Mouse (Mus musculus): Measurements from ENCODE around the gene Gna12. TPM values are rescaled to one million over a fixed set of nuclear protein-coding genes. Genes with fewer than 3 reads are reported as not detected.
A peak's percentile ranks its signal among the peaks of the same experiment; 100 is the strongest.

Gna12 gene
- polyA plus RNA-seq, 1 experiment from 2014 or later = 8.4 TPM

- ATAC-seq (ENCODE audit: low read depth) = no peak
- Histone ChIP-seq H3K4me3 (ENCODE audit: low read length) (no peak overlapping the region), H3K4me1 (replicated peaks; ENCODE audit: control insufficient read depth, insufficient read depth, low read length) (peaks cover 64% of the 10 kb centered on the region), H3K36me3 (ENCODE audit: control insufficient read depth, insufficient read depth, low read length) (no peaks in the 10 kb centered on the region), H3K27ac (ENCODE audit: low read length) (peak overlapping the region; percentile 7; the same call in 1 of the 2 replicates), H3K4me2 (ENCODE audit: low read depth, low read length) (no peak overlapping the region), H3K27me3 (ENCODE audit: control insufficient read depth, insufficient read depth, low read depth, low read length) (no peaks in the 10 kb centered on the region), H3K9ac (ENCODE audit: low read length) (no peak overlapping the region), H3K9me3 (ENCODE audit: control insufficient read depth, low read length) (no peaks in the 10 kb centered on the region)
- WGBS = 21% methylated on average over 3 of the region's 3 CpGs
Observed at GRCm38 (mm10) chr5:140794753-140795152, 35.5 kb downstream of the Gna12 start.

- H3K4me1 ChIP-seq (replicated peaks; ENCODE audit: control insufficient read depth, insufficient read depth, low read length) = peaks cover 67% of the 10 kb centered on the region
- peak overlapping the region; percentile 24; the same call in 1 of the 2 replicates for H3K4me2 ChIP-seq (ENCODE audit: low read depth, low read length)
- peak overlapping the region; percentile 95 for H3K27ac ChIP-seq (ENCODE audit: low read length)
- ATAC-seq (ENCODE audit: low read depth) = 0 out of 2 replicates have a peak, but pooled peaks have one; percentile 16
- WGBS = 17% methylated on average over 5 of the region's 5 CpGs
- no peak overlapping the region for H3K9ac ChIP-seq (ENCODE audit: low read length)
- H3K36me3 ChIP-seq (ENCODE audit: control insufficient read depth, insufficient read depth, low read length) = no peaks in the 10 kb centered on the region
- no peaks in the 10 kb centered on the region for H3K9me3 ChIP-seq (ENCODE audit: control insufficient read depth, low read length)
- no peak overlapping the region for H3K4me3 ChIP-seq (ENCODE audit: low read length)
- H3K27me3 ChIP-seq (ENCODE audit: control insufficient read depth, insufficient read depth, low read depth, low read length) = no peaks in the 10 kb centered on the region
Observed at GRCm38 (mm10) chr5:140792233-140792632, 38.0 kb downstream of the Gna12 start.

GRCm38 (mm10) chr5:140790937-140791877 is 39.0 kb downstream of the Gna12 start:
- Histone ChIP-seq H3K4me3 (ENCODE audit: low read length) (no peak overlapping the region), H3K4me2 (ENCODE audit: low read depth, low read length) (peak overlapping the region; percentile 24), H3K4me1 (replicated peaks; ENCODE audit: control insufficient read depth, insufficient read depth, low read length) (peaks cover 74% of the 10 kb centered on the region), H3K27me3 (ENCODE audit: control insufficient read depth, insufficient read depth, low read depth, low read length) (no peaks in the 10 kb centered on the region), H3K9me3 (ENCODE audit: control insufficient read depth, low read length) (no peaks in the 10 kb centered on the region), H3K36me3 (ENCODE audit: control insufficient read depth, insufficient read depth, low read length) (no peaks in the 10 kb centered on the region), H3K27ac (ENCODE audit: low read length) (peak overlapping the region; percentile 95), H3K9ac (ENCODE audit: low read length) (peak overlapping the region; percentile 27)
- WGBS = 10% methylated on average over 9 of the region's 9 CpGs
- peak; percentile 83 for ATAC-seq (ENCODE audit: low read depth)

- Histone ChIP-seq H3K27ac (ENCODE audit: low read length) (peak overlapping the region; percentile 95), H3K9me3 (ENCODE audit: control insufficient read depth, low read length) (no peaks in the 10 kb centered on the region), H3K27me3 (ENCODE audit: control insufficient read depth, insufficient read depth, low read depth, low read length) (no peaks in the 10 kb centered on the region), H3K9ac (ENCODE audit: low read length) (no peak overlapping the region), H3K36me3 (ENCODE audit: control insufficient read depth, insufficient read depth, low read length) (no peaks in the 10 kb centered on the region), H3K4me2 (ENCODE audit: low read depth, low read length) (0 out of 2 replicates have a peak overlapping the region, but pooled peaks have one; percentile 24), H3K4me3 (ENCODE audit: low read length) (no peak overlapping the region), H3K4me1 (replicated peaks; ENCODE audit: control insufficient read depth, insufficient read depth, low read length) (peaks cover 81% of the 10 kb centered on the region)
- ATAC-seq (ENCODE audit: low read depth) = no peak
- WGBS = 36% methylated on average over 2 of the region's 2 CpGs
Observed at GRCm38 (mm10) chr5:140790392-140790791, 39.8 kb downstream of the Gna12 start.

- no peak overlapping the region for H3K4me3 ChIP-seq (ENCODE audit: low read length)
- H3K27ac ChIP-seq (ENCODE audit: low read length) = peak overlapping the region; percentile 95; the same call in 1 of the 2 replicates
- peaks cover 5% of the 10 kb centered on the region; the same call in 1 of the 2 replicates for H3K36me3 ChIP-seq (ENCODE audit: control insufficient read depth, insufficient read depth, low read length)
- H3K9me3 ChIP-seq (ENCODE audit: control insufficient read depth, low read length) = no peaks in the 10 kb centered on the region
- no peak overlapping the region for H3K4me2 ChIP-seq (ENCODE audit: low read depth, low read length)
- no peak for ATAC-seq (ENCODE audit: low read depth)
- no peak overlapping the region for H3K9ac ChIP-seq (ENCODE audit: low read length)
- H3K4me1 ChIP-seq (replicated peaks; ENCODE audit: control insufficient read depth, insufficient read depth, low read length) = peaks cover 75% of the 10 kb centered on the region
- no peaks in the 10 kb centered on the region for H3K27me3 ChIP-seq (ENCODE audit: control insufficient read depth, insufficient read depth, low read depth, low read length)
Observed at GRCm38 (mm10) chr5:140789561-140789960, 40.7 kb downstream of the Gna12 start.

GRCm38 (mm10) chr5:140785240-140785872 is 44.9 kb downstream of the Gna12 start:
- peaks cover 35% of the 10 kb centered on the region for H3K4me1 ChIP-seq (replicated peaks; ENCODE audit: control insufficient read depth, insufficient read depth, low read length)
- no peak overlapping the region for H3K9ac ChIP-seq (ENCODE audit: low read length)
- no peak overlapping the region; the same call in 1 of the 2 replicates for H3K27ac ChIP-seq (ENCODE audit: low read length)
- no peak overlapping the region for H3K4me3 ChIP-seq (ENCODE audit: low read length)
- no peak for ATAC-seq (ENCODE audit: low read depth)
- 67% methylated on average over 13 of the region's 13 CpGs for WGBS
- H3K36me3 ChIP-seq (ENCODE audit: control insufficient read depth, insufficient read depth, low read length) = peaks cover 26% of the 10 kb centered on the region
- H3K9me3 ChIP-seq (ENCODE audit: control insufficient read depth, low read length) = no peaks in the 10 kb centered on the region
- H3K27me3 ChIP-seq (ENCODE audit: control insufficient read depth, insufficient read depth, low read depth, low read length) = no peaks in the 10 kb centered on the region
- H3K4me2 ChIP-seq (ENCODE audit: low read depth, low read length) = no peak overlapping the region

- WGBS = 79% methylated on average over 6 of the region's 6 CpGs
- peaks cover 25% of the 10 kb centered on the region for H3K4me1 ChIP-seq (replicated peaks; ENCODE audit: control insufficient read depth, insufficient read depth, low read length)
- H3K4me3 ChIP-seq (ENCODE audit: low read length) = no peak overlapping the region
- H3K4me2 ChIP-seq (ENCODE audit: low read depth, low read length) = no peak overlapping the region
- no peaks in the 10 kb centered on the region for H3K27me3 ChIP-seq (ENCODE audit: control insufficient read depth, insufficient read depth, low read depth, low read length)
- no peak for ATAC-seq (ENCODE audit: low read depth)
- peaks cover 26% of the 10 kb centered on the region for H3K36me3 ChIP-seq (ENCODE audit: control insufficient read depth, insufficient read depth, low read length)
- no peak overlapping the region for H3K27ac ChIP-seq (ENCODE audit: low read length)
- no peaks in the 10 kb centered on the region for H3K9me3 ChIP-seq (ENCODE audit: control insufficient read depth, low read length)
- no peak overlapping the region for H3K9ac ChIP-seq (ENCODE audit: low read length)
Observed at GRCm38 (mm10) chr5:140784288-140784687, 45.9 kb downstream of the Gna12 start.

GRCm38 (mm10) chr5:140783577-140783976 is 46.7 kb downstream of the Gna12 start:
- no peak overlapping the region for H3K4me2 ChIP-seq (ENCODE audit: low read depth, low read length)
- 93% methylated on average over 4 of the region's 4 CpGs for WGBS
- no peak overlapping the region for H3K9ac ChIP-seq (ENCODE audit: low read length)
- no peak overlapping the region for H3K27ac ChIP-seq (ENCODE audit: low read length)
- no peak for ATAC-seq (ENCODE audit: low read depth)
- no peaks in the 10 kb centered on the region for H3K27me3 ChIP-seq (ENCODE audit: control insufficient read depth, insufficient read depth, low read depth, low read length)
- no peaks in the 10 kb centered on the region for H3K9me3 ChIP-seq (ENCODE audit: control insufficient read depth, low read length)
- peaks cover 26% of the 10 kb centered on the region for H3K36me3 ChIP-seq (ENCODE audit: control insufficient read depth, insufficient read depth, low read length)
- no peak overlapping the region for H3K4me3 ChIP-seq (ENCODE audit: low read length)
- H3K4me1 ChIP-seq (replicated peaks; ENCODE audit: control insufficient read depth, insufficient read depth, low read length) = peaks cover 18% of the 10 kb centered on the region

- H3K4me2 ChIP-seq (ENCODE audit: low read depth, low read length) = no peak overlapping the region
- 82% methylated on average over 8 of the region's 8 CpGs for whole genome bisulfite sequencing
- no peak overlapping the region for H3K9ac ChIP-seq (ENCODE audit: low read length)
- H3K4me1 ChIP-seq (replicated peaks; ENCODE audit: control insufficient read depth, insufficient read depth, low read length) = peaks cover 15% of the 10 kb centered on the region
- no peak overlapping the region for H3K4me3 ChIP-seq (ENCODE audit: low read length)
- no peak overlapping the region for H3K27ac ChIP-seq (ENCODE audit: low read length)
- no peak for ATAC-seq (ENCODE audit: low read depth)
- peaks cover 29% of the 10 kb centered on the region for H3K36me3 ChIP-seq (ENCODE audit: control insufficient read depth, insufficient read depth, low read length)
- H3K9me3 ChIP-seq (ENCODE audit: control insufficient read depth, low read length) = no peaks in the 10 kb centered on the region
- H3K27me3 ChIP-seq (ENCODE audit: control insufficient read depth, insufficient read depth, low read depth, low read length) = no peaks in the 10 kb centered on the region
Observed at GRCm38 (mm10) chr5:140781886-140782572, 48.2 kb downstream of the Gna12 start.
